Mouse (Mus musculus) G1E (cell line): ENCODE data around the gene Hpse2.

Source experiments
- CTCF ChIP-seq: IDR thresholded peaks from 2 replicates; pipeline ENCODE4 v1.5.1; 2012; ENCODE audit warnings: low read depth, low read length, inconsistent platforms, mixed read lengths
- GATA1 ChIP-seq: IDR thresholded peaks from 2 replicates; pipeline ENCODE4 v1.6.1; 2012; ENCODE audit warnings: borderline replicate concordance, low read length, inconsistent platforms, mixed read lengths
- TAL1 ChIP-seq: conservative IDR thresholded peaks from 2 replicates; pipeline ENCODE4 v1.6.1; 2012; ENCODE audit warnings: low read depth, low read length, inconsistent platforms, mixed read lengths

DNA sequence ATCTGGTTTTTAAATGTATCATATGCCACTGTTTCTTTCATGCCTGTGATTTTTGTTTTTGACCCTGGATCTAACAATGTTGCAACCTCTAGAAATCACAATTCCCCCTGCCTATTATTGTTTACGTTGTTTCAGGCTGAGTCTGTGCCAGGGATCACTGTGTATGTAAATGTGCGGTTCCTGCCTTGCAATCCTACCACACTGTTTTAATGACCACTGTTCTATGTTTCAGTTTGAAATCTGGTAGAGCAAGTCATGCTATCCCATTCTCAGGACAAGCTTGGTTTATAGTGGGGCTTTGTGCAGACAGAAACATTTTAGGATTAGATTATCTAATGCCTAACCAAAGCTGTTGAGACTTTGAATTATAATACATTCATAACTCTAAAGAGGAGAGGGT lies 571.9 kb downstream of the Hpse2 start:
- TF ChIP-seq GATA1 = no peak
- TF ChIP-seq CTCF = no peak
- no peak for TF ChIP-seq TAL1
